Mouse (Mus musculus) CH12.LX (cell line): ENCODE results near the gene Rgs16. TPM values are rescaled to one million over a fixed set of nuclear protein-coding genes. Genes with fewer than 3 reads are reported as not detected.

Experiments used
- DNase-seq: peaks from one replicate; pipeline ENCODE4 v3.0.0-alpha.2; 2013; ENCODE audit errors: extremely low read depth
- H3K27ac ChIP-seq: 2 replicates; pipeline ENCODE4 v1.5.1; 2012; ENCODE audit warnings: low read depth, mild to moderate bottlenecking, control low read depth, moderate library complexity; ENCODE audit not compliant: insufficient read depth
- H3K27me3 ChIP-seq: replicated peaks from 2 replicates; pipeline ENCODE3; 2012; ENCODE audit warnings: inconsistent platforms
- H3K36me3 ChIP-seq, 2 experiments: replicated peaks in 1 of 2; 2 replicates each; pipeline versions ENCODE3 to v1.6.1; 2012; ENCODE audit warnings: inconsistent platforms in 1 of 2, low read length in 1 of 2, mild to moderate bottlenecking in 1 of 2, mixed read lengths in 1 of 2, moderate library complexity in 1 of 2; ENCODE audit not compliant: control insufficient read depth in 1 of 2, insufficient read depth in 1 of 2
- H3K4me1 ChIP-seq, 2 experiments: 2 replicates each; pipeline ENCODE4 v1.6.1; 2012; ENCODE audit warnings: inconsistent platforms in 1 of 2, moderate library complexity in 1 of 2; ENCODE audit not compliant: insufficient read depth in 2 of 2, control insufficient read depth in 1 of 2
- H3K4me2 ChIP-seq: 2 replicates; pipeline ENCODE4 v1.6.1; 2012; ENCODE audit warnings: low read depth, mild to moderate bottlenecking, control low read depth; ENCODE audit not compliant: poor library complexity, insufficient read depth, severe bottlenecking
- H3K4me3 ChIP-seq, 3 experiments: fragments of 150-350 bp in 1 of 3; sonication (generic) in 1 of 3; replicated peaks in 1 of 3; 2 replicates each; pipeline versions ENCODE3 to v1.5.1; 2011 to 2012; ENCODE audit warnings: low read depth in 2 of 3, low read length in 2 of 3, mild to moderate bottlenecking in 2 of 3, moderate library complexity in 2 of 3, control low read depth in 1 of 3, improper control_type of control experiment in 1 of 3, inconsistent platforms in 1 of 3, mixed read lengths in 1 of 3; ENCODE audit not compliant: poor library complexity in 1 of 3
- H3K79me2 ChIP-seq: replicated peaks from 2 replicates; pipeline ENCODE4 v1.6.1; 2012; ENCODE audit warnings: mild to moderate bottlenecking, moderate library complexity; ENCODE audit not compliant: control insufficient read depth, poor library complexity, insufficient read depth, severe bottlenecking; ENCODE audit errors: extremely low read depth
- H3K9ac ChIP-seq: 2 replicates; pipeline ENCODE4 v1.6.1; 2012; ENCODE audit warnings: low read depth, mild to moderate bottlenecking, control low read depth, moderate library complexity; ENCODE audit not compliant: insufficient read depth
- H3K9me3 ChIP-seq: replicated peaks from 2 replicates; pipeline ENCODE3; 2012; ENCODE audit warnings: low read length, inconsistent platforms, mixed read lengths
- BHLHE40 ChIP-seq: IDR thresholded peaks from 2 replicates; pipeline ENCODE4 v1.6.1; 2011; ENCODE audit warnings: mild to moderate bottlenecking, low read depth, low read length, improper control_type of control experiment
- CHD1 ChIP-seq: IDR thresholded peaks from 2 replicates; pipeline ENCODE4 v1.6.1; 2012; ENCODE audit warnings: low read depth, low read length, improper control_type of control experiment, inconsistent platforms
- CHD2 ChIP-seq: IDR thresholded peaks from 2 replicates; pipeline ENCODE4 v1.6.1; 2011; ENCODE audit warnings: low read length, improper control_type of control experiment
- E2F4 ChIP-seq: IDR thresholded peaks from 2 replicates; pipeline ENCODE4 v1.6.1; 2011; ENCODE audit warnings: low read depth, low read length, improper control_type of control experiment; ENCODE audit not compliant: insufficient replicate concordance
- EP300 ChIP-seq: IDR thresholded peaks from 2 replicates; pipeline ENCODE4 v1.6.1; 2011; ENCODE audit warnings: low read length, improper control_type of control experiment
- ETS1 ChIP-seq: conservative IDR thresholded peaks from 2 replicates; pipeline ENCODE4 v1.6.1; 2012; ENCODE audit warnings: low read depth, mild to moderate bottlenecking, inconsistent platforms, low read length, improper control_type of control experiment, moderate library complexity
- GABPA ChIP-seq: IDR thresholded peaks from 2 replicates; pipeline ENCODE4 v1.6.1; 2012; ENCODE audit warnings: low read depth, low read length, improper control_type of control experiment, inconsistent platforms; ENCODE audit not compliant: insufficient replicate concordance
- JUN ChIP-seq: IDR thresholded peaks from 2 replicates; pipeline ENCODE4 v1.6.1; 2011; ENCODE audit warnings: low read depth, mild to moderate bottlenecking, low read length, improper control_type of control experiment, moderate library complexity; ENCODE audit not compliant: insufficient read depth
- KAT2A ChIP-seq: IDR thresholded peaks from 2 replicates; pipeline ENCODE4 v1.6.1; 2012; ENCODE audit warnings: low read length, improper control_type of control experiment, inconsistent platforms; ENCODE audit not compliant: insufficient replicate concordance
- MAX ChIP-seq: IDR thresholded peaks from 2 replicates; pipeline ENCODE4 v1.6.1; 2011; ENCODE audit warnings: low read length, improper control_type of control experiment
- MAZ ChIP-seq: IDR thresholded peaks from 2 replicates; pipeline ENCODE4 v1.6.1; 2012; ENCODE audit warnings: low read depth, mild to moderate bottlenecking, inconsistent platforms, low read length, improper control_type of control experiment, moderate library complexity
- MEF2A ChIP-seq: IDR thresholded peaks from 2 replicates; pipeline ENCODE4 v1.6.1; 2014; ENCODE audit warnings: low read depth, mild to moderate bottlenecking, inconsistent platforms, low read length, improper control_type of control experiment, borderline replicate concordance
- MXI1 ChIP-seq: IDR thresholded peaks from 2 replicates; pipeline ENCODE4 v1.6.1; 2011; ENCODE audit warnings: mild to moderate bottlenecking, low read depth, low read length, improper control_type of control experiment
- NELFE ChIP-seq: IDR thresholded peaks from 2 replicates; pipeline ENCODE4 v1.6.1; 2011; ENCODE audit warnings: low read depth, low read length, improper control_type of control experiment
- NRF1 ChIP-seq: IDR thresholded peaks from 2 replicates; pipeline ENCODE4 v1.6.1; 2014; ENCODE audit warnings: low read depth, mild to moderate bottlenecking, inconsistent platforms, low read length, improper control_type of control experiment, moderate library complexity
- POLR2AphosphoS2 ChIP-seq: IDR thresholded peaks from 2 replicates; pipeline ENCODE4 v1.6.1; 2011; ENCODE audit warnings: low read depth, low read length, improper control_type of control experiment
- RAD21 ChIP-seq: IDR thresholded peaks from 2 replicates; pipeline ENCODE4 v1.6.1; 2011; ENCODE audit warnings: low read depth, mild to moderate bottlenecking, low read length, improper control_type of control experiment, moderate library complexity
- RCOR1 ChIP-seq: conservative IDR thresholded peaks from 2 replicates; pipeline ENCODE4 v1.6.1; 2012; ENCODE audit warnings: low read depth, mild to moderate bottlenecking, inconsistent platforms, low read length, improper control_type of control experiment
- SIN3A ChIP-seq: IDR thresholded peaks from 2 replicates; pipeline ENCODE4 v1.6.1; 2012; ENCODE audit warnings: low read length, improper control_type of control experiment, inconsistent platforms
- SMC3 ChIP-seq: IDR thresholded peaks from 2 replicates; pipeline ENCODE4 v1.6.1; 2011; ENCODE audit warnings: low read depth, low read length, improper control_type of control experiment
- UBTF ChIP-seq: IDR thresholded peaks from 2 replicates; pipeline ENCODE4 v1.6.1; 2012; ENCODE audit warnings: low read depth, mild to moderate bottlenecking, inconsistent platforms, low read length, improper control_type of control experiment, moderate library complexity
- USF1 ChIP-seq: IDR thresholded peaks from 2 replicates; pipeline ENCODE4 v1.6.1; 2014; ENCODE audit warnings: low read depth, mild to moderate bottlenecking, inconsistent platforms, low read length, improper control_type of control experiment
- USF2 ChIP-seq: conservative IDR thresholded peaks from 2 replicates; pipeline ENCODE4 v1.6.1; 2011; ENCODE audit warnings: low read depth, low read length, improper control_type of control experiment
- ZMIZ1 ChIP-seq: IDR thresholded peaks from 2 replicates; pipeline ENCODE4 v1.6.1; 2012; ENCODE audit warnings: low read depth, mild to moderate bottlenecking, inconsistent platforms, low read length, improper control_type of control experiment
- ZNF384 ChIP-seq: IDR thresholded peaks from 2 replicates; pipeline ENCODE4 v1.6.1; 2012; ENCODE audit warnings: low read depth, low read length, improper control_type of control experiment, inconsistent platforms
- dilution Hi-C: fragments of 300-500 bp; cut with MboI; formaldehyde crosslinking; loops from 2 replicates; pipeline ENCODE4 v1.14.3; 2020; ENCODE audit warnings: low sequenced_read_pairs; ENCODE audit not compliant: extremely low pct_unique_long_range_greater_than_20kb, extremely low pct_ligation_motif_present
- in situ Hi-C: fragments of 300-500 bp; cut with MboI; formaldehyde crosslinking; loops from 3 replicates; pipeline ENCODE4 v1.14.3; 2019; ENCODE audit warnings: low sequenced_read_pairs, low pct_ligation_motif_present, low pct_unique_long_range_greater_than_20kb, mixed read lengths
- polyA plus RNA-seq: library from polyadenylated mRNA; unstranded; fragments of >175 nt; gene quantifications from 2 replicates; pipeline ENCODE4 v1.2.1, GENCODE M21; 2012; ENCODE audit warnings: low read depth; ENCODE audit not compliant: insufficient read length
- total RNA-seq, 2 experiments: library from RNA; depleted of rRNA; stranded (reverse); fragments of 300-350 nt in 1 of 2; fragments of >200 nt in 1 of 2; gene quantifications; 2 replicates each; pipeline ENCODE4 v1.2.3; 2012 to 2014

Gene Rgs16
- total and polyA plus RNA-seq, 3 experiments: 0.15 to 0.26 (median 0.21) TPM

DNA sequence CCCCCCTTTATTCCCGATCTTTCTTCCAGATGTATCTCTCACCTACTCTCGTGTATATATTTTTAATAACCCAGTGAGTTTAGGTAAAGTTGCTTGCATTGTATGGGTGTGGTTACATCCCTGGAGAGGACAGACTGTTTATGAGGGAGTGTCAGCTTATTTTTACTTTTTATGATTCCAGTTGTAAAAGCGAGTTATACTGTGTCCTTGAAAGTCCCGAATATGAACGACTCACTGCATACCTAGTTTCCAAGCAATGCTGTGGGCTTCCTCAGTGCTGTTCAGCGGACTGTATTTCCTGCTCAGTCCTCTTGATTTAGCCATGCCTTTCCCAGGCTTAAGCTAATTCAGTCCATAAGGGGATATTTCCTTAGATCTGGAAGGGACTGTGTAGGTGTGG, 35.0 kb downstream of the Rgs16 start:
- no peak overlapping the region for H3K27ac ChIP-seq
- no peak overlapping the region for H3K4me2 ChIP-seq
- no peak overlapping the region for H3K9ac ChIP-seq
- in situ Hi-C loops: no loop called here
- no peaks in the 10 kb centered on the region for H3K36me3 ChIP-seq
- TF ChIP-seq CHD2 (no peak), POLR2AphosphoS2 (no peak), SIN3A (no peak), UBTF (no peak), SMC3 (no peak), RAD21 (no peak), MEF2A (no peak), CHD1 (no peak), USF2 (no peak)
- TF ChIP-seq, all 38 proteins: peak for 0
- peaks cover 8 to 24% of the 10 kb centered on the region in 2 experiments; a peak in 3 of 4 replicates for H3K4me1 ChIP-seq
- H3K27me3 ChIP-seq: no peaks in the 10 kb centered on the region
- dilution Hi-C loops: no loop called here
- H3K79me2 ChIP-seq: no peaks in the 10 kb centered on the region
- H3K9me3 ChIP-seq: no peaks in the 10 kb centered on the region
- H3K4me3 ChIP-seq: no peak overlapping the region
- no peak for DNase-seq

DNA sequence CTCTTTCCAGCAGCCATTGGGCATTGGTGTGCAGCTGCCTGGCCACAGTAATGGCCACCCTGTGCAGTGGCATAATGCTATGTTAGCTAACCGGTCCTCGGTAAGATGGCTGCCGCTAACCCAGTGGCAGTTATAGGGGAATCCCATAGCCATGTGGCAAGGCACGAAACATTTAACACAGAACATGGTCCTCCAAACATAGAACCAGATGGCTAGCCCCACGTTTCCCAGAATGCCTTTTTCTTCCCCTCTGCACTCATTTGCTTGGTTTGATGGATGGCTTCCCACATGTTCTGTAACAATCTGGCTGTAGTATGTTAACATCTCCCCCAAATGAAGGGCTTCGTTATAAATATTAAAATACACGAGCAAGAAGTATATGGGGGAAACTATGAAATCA, 36.1 kb downstream of the Rgs16 start:
- dilution Hi-C loops (no loop called here), in situ Hi-C loops (no loop called here)
- H3K27me3 ChIP-seq: no peaks in the 10 kb centered on the region
- no peaks in the 10 kb centered on the region for H3K79me2 ChIP-seq
- TF ChIP-seq ETS1: no peak
- H3K27ac ChIP-seq: no peak overlapping the region
- DNase-seq: no peak
- H3K36me3 ChIP-seq: no peaks in the 10 kb centered on the region
- H3K4me2 ChIP-seq: no peak overlapping the region
- H3K9me3 ChIP-seq: no peaks in the 10 kb centered on the region
- H3K4me1 ChIP-seq: peaks cover 8 to 24% of the 10 kb centered on the region in 2 experiments; a peak in 3 of 4 replicates
- H3K9ac ChIP-seq: no peak overlapping the region
- H3K4me3 ChIP-seq: no peak overlapping the region

DNA sequence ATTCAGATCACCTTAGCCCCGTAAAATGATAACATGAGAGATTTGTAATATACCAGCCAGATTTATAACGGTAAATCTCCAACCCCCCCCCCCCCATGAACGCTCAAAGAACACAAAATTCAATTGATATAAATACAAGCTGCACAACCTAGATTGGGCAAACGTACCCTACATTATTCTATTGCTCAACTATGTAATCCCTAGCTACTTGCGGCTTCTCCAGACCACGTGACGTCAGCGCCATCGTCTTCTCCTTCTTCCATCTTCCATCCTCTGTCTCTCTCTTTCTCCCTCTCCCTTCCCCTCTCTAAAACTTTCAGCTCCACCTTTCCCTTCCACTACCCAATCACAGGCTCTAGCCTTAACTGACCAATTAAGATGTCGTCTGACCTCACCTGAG, 38.1 kb downstream of the Rgs16 start:
- in situ Hi-C loops: no loop called here
- DNase-seq: no peak
- dilution Hi-C loops: no loop called here
- Histone ChIP-seq H3K79me2 (no peaks in the 10 kb centered on the region), H3K9ac (no peak overlapping the region), H3K27ac (no peak overlapping the region), H3K9me3 (no peaks in the 10 kb centered on the region), H3K27me3 (no peaks in the 10 kb centered on the region), H3K36me3 (no peaks in the 10 kb centered on the region), H3K4me3 (no peak overlapping the region), H3K4me2 (no peak overlapping the region), H3K4me1 (peaks cover 8 to 24% of the 10 kb centered on the region in 2 experiments; a peak in 3 of 4 replicates)
- no peak for TF ChIP-seq EP300
- TF ChIP-seq NRF1: no peak
- no peak for TF ChIP-seq NELFE
- TF ChIP-seq USF2: no peak
- no peak for TF ChIP-seq KAT2A
- TF ChIP-seq CHD1: no peak
- no peak for TF ChIP-seq MAZ
- no peak for TF ChIP-seq MXI1
- no peak for TF ChIP-seq POLR2AphosphoS2
- no peak for TF ChIP-seq MAX
- no peak for TF ChIP-seq ZMIZ1
- no peak for TF ChIP-seq USF1
- TF ChIP-seq MEF2A: no peak
- no peak for TF ChIP-seq ZNF384
- TF ChIP-seq ETS1: no peak
- no peak for TF ChIP-seq GABPA
- no peak for TF ChIP-seq JUN
- no peak for TF ChIP-seq RCOR1
- no peak for TF ChIP-seq E2F4
- TF ChIP-seq BHLHE40: no peak
